Mouse (Mus musculus) heart, embryonic 14.5 days (tissue): ENCODE results near the gene Erap1. TPM values are rescaled to one million over a fixed set of nuclear protein-coding genes. Genes with fewer than 3 reads are reported as not detected.
"Not testable (repeated sequence)": the region's sequence is repeated elsewhere in the genome, so short reads cannot be mapped to it uniquely, and the experiment has no call there.

Source experiments
- ATAC-seq: fragments of 200-750 bp; cut with Nextera tagmentation; 2 replicates; pipeline ENCODE4 v1.8.0; 2017; ENCODE audit warnings: low read depth, moderate TSS enrichment; ENCODE audit not compliant: insufficient number of reproducible peaks, insufficient read depth, low FRiP score
- H3K27ac ChIP-seq, 2 experiments: fragments of 200-500 bp in 1 of 2; fragments of 300-500 bp in 1 of 2; sonication (generic) in 1 of 2; replicated peaks in 1 of 2; 2 replicates each; pipeline ENCODE4 v1.5.1; 2012 to 2014; ENCODE audit warnings: low read depth in 2 of 2, low read length in 2 of 2, control low read depth in 1 of 2, mild to moderate bottlenecking in 1 of 2, mixed read lengths in 1 of 2; ENCODE audit not compliant: control insufficient read depth in 1 of 2, insufficient read depth in 1 of 2
- H3K27me3 ChIP-seq: fragments of 300-500 bp; sonication (generic); 2 replicates; pipeline ENCODE4 v1.6.1; 2014; ENCODE audit warnings: mild to moderate bottlenecking, low read length, control low read depth; ENCODE audit not compliant: control insufficient read depth, insufficient read depth
- H3K36me3 ChIP-seq: fragments of 300-500 bp; sonication (generic); 2 replicates; pipeline ENCODE4 v1.6.1; 2014; ENCODE audit warnings: mild to moderate bottlenecking, control low read depth, low read length, mixed read lengths; ENCODE audit not compliant: control insufficient read depth, insufficient read depth
- H3K4me1 ChIP-seq, 2 experiments: fragments of 200-500 bp in 1 of 2; fragments of 300-500 bp in 1 of 2; sonication (generic) in 1 of 2; 2 replicates each; pipeline ENCODE4 v1.6.1; 2012 to 2014; ENCODE audit warnings: low read length in 2 of 2, control low read depth in 1 of 2, mixed read lengths in 1 of 2; ENCODE audit not compliant: control insufficient read depth in 2 of 2, insufficient read depth in 2 of 2
- H3K4me2 ChIP-seq: fragments of 300-500 bp; sonication (generic); 2 replicates; pipeline ENCODE4 v1.6.1; 2014; ENCODE audit warnings: mild to moderate bottlenecking, low read length
- H3K4me3 ChIP-seq, 2 experiments: fragments of 200-500 bp in 1 of 2; fragments of 300-500 bp in 1 of 2; sonication (generic) in 1 of 2; 2 replicates each; pipeline ENCODE4 v1.5.1; 2012 to 2014; ENCODE audit warnings: low read length in 2 of 2, mild to moderate bottlenecking in 2 of 2, control low read depth in 1 of 2, low read depth in 1 of 2, moderate library complexity in 1 of 2; ENCODE audit not compliant: control insufficient read depth in 1 of 2, insufficient read depth in 1 of 2
- H3K9ac ChIP-seq: fragments of 300-500 bp; sonication (generic); 2 replicates; pipeline ENCODE4 v1.6.1; 2014; ENCODE audit warnings: mild to moderate bottlenecking, low read length
- H3K9me3 ChIP-seq: fragments of 300-500 bp; sonication (generic); 2 replicates; pipeline ENCODE4 v1.6.1; 2016; ENCODE audit warnings: low read length, control low read depth; ENCODE audit not compliant: control insufficient read depth
- WGBS: fragments of 180-500 bp; shearing (Covaris S2); extraction: QIAGEN DNeasy Blood & Tissue Kit; methylation state at CpG from one replicate; pipeline ENCODE4 v1.1.7; 2014; 5-methylcytosine and 5-hydroxymethylcytosine counted together
- polyA plus RNA-seq: library from polyadenylated mRNA; unstranded; fragments of >200 nt; fragmentation: Nextera tagmentation; extraction: Ambion mirVana; gene quantifications from 2 replicates; pipeline ENCODE4 v1.2.1, GENCODE M21; 2014

The Erap1 gene
- polyA plus RNA-seq, result 17.2 and 23.1 TPM in 2 replicates

DNA sequence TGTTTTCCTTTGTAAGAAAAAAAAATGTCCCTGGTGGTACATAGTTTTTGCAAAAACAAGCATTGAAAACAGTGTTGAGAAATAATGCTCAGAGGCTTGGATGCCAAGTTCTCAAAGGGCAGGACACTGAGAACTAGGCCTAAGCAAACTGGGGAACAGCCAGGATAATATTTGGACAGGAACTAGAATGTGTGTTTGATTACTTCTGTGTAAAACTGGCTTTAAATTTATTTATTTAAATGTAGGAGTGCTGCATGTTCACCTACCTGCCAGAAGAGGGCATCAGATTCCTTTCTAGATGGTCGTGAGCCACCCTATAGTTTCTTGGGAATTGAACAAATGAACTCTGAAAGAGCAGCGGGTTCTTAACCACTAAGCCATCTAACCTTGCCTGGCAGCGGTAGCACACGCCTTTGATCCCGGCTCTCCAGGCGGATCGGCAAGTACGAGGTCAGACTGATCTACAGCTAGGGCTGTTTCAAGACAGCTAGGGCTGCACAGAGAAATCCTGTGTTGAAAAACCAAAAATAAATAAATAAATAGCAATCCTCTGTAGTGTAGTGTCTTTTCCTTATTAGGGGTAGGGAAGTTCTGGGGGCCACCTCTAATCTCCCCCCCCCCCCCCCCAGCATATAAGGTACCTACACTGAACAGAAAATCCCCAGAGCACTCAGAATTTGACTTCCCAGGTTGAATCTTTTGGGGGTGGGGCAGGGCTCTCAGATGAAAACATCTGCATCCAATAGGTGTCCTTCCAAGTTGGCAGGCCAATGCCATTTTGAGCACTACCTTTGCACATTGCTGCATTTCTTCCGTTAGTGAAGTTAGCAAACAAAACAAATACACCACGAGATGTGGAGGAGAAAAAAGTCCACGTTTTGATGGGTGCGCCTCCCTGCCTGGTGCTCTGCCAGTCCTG, at the start of gene Erap1:
Erap1 (plus strand) TSS at position 776 of the 919 bp plus-strand sequence.
- under 1% methylated on average over 12 of the region's 12 CpGs for WGBS
- Histone ChIP-seq H3K4me2 (peak within 1 kb of the TSS; percentile 95), H3K27me3 (no peaks in the 10 kb centered on the region), H3K4me3 (peak within 1 kb of the TSS; percentile 85 to 97), H3K36me3 (no peaks in the 10 kb centered on the region), H3K4me1 (no peaks in the 10 kb centered on the region), H3K9me3 (no peaks in the 10 kb centered on the region), H3K9ac (peak within 1 kb of the TSS; percentile 95), H3K27ac (peak within 1 kb of the TSS; percentile 91 to 93)
- ATAC-seq, result peak; percentile 18; the same call in 1 of the 2 replicates

DNA sequence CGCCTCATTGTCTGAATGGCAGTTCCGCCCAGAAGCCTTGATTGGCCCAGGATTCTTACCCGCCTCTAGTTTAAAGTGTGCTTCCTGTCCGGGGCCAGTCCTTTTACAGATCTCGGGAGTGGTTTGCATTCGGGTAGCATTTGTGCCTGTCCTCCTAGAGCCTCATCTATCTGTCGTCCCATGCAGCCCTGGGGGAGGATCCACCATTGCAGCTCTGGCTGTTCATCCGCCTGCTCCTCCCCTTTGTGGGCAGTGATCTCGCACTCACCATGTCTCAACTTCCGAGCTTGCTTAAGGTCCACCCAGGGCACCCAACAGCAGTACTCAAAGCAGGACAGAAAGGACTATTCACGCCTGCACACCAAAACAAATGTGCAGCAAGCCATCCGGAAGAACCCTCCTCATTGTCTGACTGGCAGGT, 48.0 kb upstream of the Erap1 start:
- not testable (repeated sequence) for H3K27ac ChIP-seq, H3K9ac ChIP-seq, ATAC-seq, H3K4me1 ChIP-seq, H3K27me3 ChIP-seq, H3K4me2 ChIP-seq, H3K9me3 ChIP-seq, H3K36me3 ChIP-seq, H3K4me3 ChIP-seq
- 53% methylated on average over 12 of the region's 12 CpGs for WGBS

DNA sequence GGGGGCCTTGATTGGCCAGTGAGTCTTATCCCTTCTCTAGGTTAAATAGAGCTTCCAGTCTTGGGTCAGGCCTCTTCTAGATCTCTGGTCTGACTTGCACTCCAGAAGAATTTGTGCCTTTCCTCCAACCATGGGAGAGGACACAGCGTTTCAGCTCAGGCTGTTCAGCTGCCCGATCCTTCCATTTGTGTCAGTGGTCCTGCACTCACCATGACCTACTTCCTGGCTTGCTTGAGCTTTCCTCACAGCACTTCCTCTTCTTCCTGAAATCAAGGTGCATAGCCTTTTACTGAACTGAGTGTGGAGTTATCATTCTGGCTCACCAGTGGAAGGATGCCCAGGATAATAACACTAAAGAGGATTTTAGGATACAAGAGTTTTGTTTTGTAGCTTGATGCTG, 47.5 kb upstream of the Erap1 start:
- not testable (repeated sequence) for H3K27me3 ChIP-seq, H3K36me3 ChIP-seq, H3K9ac ChIP-seq, H3K4me2 ChIP-seq, H3K4me3 ChIP-seq, ATAC-seq, H3K27ac ChIP-seq, H3K9me3 ChIP-seq, H3K4me1 ChIP-seq
- 83% methylated on average over 2 of the region's 2 CpGs for WGBS

DNA sequence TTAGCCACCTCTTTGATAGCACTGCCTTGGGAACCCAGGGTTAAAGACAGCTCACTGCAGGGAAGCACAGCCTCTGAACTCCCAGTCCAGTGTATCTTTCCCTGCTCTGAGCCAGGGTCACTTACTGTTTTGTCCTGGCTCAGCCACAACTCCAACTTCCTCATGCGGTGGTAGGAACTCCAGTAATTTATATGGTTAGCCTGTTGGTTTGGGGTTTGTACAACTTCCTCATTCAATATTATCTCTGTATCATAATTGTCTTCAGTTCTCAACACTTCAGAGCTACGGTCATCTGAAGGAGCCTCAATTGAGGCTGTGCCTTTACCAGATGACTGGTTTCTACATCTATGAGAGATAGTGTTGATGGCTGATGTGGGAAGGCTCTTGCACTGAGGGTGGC, 42.3 kb upstream of the Erap1 start:
- H3K4me1 ChIP-seq, ATAC-seq, H3K4me3 ChIP-seq, H3K27ac ChIP-seq, H3K27me3 ChIP-seq, H3K36me3 ChIP-seq, H3K9ac ChIP-seq, H3K4me2 ChIP-seq, H3K9me3 ChIP-seq: not testable (repeated sequence)
- WGBS, result 77% methylated on average over 2 of the region's 2 CpGs

DNA sequence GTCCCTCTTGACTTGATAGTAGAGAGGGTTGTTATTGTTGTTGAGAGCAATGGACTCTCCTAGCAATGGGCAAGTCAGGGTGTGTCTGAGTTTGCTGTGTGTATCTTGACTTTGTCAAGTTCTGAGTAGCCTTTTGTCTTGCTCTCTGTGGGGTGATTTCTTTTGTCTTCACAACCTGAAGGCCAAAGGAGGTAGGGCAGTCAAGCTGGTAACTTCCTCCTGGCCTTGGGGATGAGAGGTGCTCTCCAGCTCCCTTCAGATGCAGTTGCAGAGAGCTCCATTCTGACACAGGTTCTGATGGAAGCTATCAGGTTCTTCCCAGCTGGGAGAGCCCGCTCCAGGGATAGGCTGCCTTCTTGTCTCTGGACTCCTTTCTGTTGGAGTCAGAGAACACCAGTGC, 37.6 kb upstream of the Erap1 start:
- no CpG with 5 or more reads among the region's 1 CpGs for WGBS
- H3K4me2 ChIP-seq, ATAC-seq, H3K4me3 ChIP-seq, H3K36me3 ChIP-seq, H3K27me3 ChIP-seq, H3K27ac ChIP-seq, H3K9me3 ChIP-seq, H3K9ac ChIP-seq, H3K4me1 ChIP-seq: not testable (repeated sequence)

DNA sequence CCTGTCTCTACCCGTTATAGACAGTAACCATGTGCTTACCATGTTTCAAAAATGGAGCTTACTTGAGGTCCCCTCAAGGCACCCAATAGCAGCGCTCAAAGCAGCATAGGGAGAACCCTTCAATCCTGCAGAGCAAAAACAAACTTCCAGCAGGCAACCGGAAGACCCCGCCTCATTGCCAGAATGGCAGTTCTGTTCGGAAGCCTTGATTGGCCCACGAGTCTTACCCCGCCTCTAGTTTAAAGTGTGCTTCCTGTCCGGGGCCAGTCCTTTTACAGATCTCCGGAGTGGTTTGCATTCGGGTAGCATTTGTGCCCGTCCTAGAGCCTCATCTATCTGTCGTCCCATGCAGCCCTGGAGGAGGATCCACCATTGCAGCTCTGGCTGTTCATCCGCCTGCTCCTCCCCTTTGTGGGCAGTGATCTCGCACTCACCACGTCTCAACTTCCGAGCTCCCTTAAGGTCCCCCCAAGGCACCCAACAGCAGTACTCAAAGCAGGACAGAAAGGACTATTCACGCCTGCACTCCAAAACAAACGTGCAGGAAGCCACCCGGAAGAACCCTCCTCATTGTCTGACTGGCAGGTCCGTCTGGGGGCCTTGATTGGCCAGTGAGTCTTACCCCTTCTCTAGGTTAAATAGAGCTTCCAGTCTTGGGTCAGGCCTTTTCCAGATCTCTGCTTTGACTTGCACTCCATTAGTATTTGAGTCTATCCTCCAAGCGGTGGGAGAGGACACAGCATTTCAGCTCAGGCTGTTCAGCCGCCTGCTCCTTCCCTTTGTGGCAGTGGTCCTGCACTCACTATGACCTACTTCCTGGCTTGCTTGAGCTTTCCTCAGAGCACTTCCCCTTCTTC, 22.0 kb upstream of the Erap1 start:
- ATAC-seq, result peak; percentile 93

DNA sequence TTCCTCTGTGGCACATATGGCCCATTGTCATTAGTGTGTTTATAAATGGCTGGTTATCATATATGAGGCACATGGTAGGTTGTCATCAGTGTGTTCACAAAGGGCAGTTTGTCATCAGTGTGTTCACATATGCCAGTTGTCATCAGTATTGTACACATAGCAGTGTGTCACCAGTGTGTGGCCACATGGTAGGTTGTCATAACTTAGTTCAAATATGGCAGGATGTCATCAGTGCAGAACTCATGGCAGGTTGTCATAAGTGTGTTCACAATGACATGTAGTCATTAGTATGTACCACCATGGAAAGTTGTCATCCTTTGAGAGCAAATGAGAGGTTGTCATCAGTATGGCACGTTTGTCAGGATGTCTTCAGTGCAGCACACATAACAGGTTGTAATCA, 7.0 kb upstream of the Erap1 start:
- Histone ChIP-seq H3K4me2 (no peak overlapping the region), H3K36me3 (no peaks in the 10 kb centered on the region), H3K4me3 (no peak overlapping the region), H3K27ac (no peak overlapping the region), H3K9ac (no peak overlapping the region), H3K9me3 (no peaks in the 10 kb centered on the region), H3K4me1 (no peaks in the 10 kb centered on the region), H3K27me3 (no peaks in the 10 kb centered on the region)
- 68% methylated on average over 1 of the region's 1 CpGs for WGBS
- no peak for ATAC-seq

More for the DNA sequence above, 22.0 kb upstream of the Erap1 start:
- not testable (repeated sequence) for H3K4me1 ChIP-seq, H3K9me3 ChIP-seq, H3K27me3 ChIP-seq, H3K36me3 ChIP-seq
- WGBS, result 8% methylated on average over 22 of the region's 22 CpGs
- peak overlapping the region; percentile 68 for H3K9ac ChIP-seq
- peak overlapping the region; percentile 52 to 75 for H3K4me3 ChIP-seq
- H3K4me2 ChIP-seq, result peak overlapping the region; percentile 66
- peak overlapping the region; percentile 91 to 94 for H3K27ac ChIP-seq
